Mouse (Mus musculus) C2C12 (cell line): Measurements from ENCODE around the gene Ddn. TPM values are rescaled to one million over a fixed set of nuclear protein-coding genes. Genes with fewer than 3 reads are reported as not detected.

ENCODE experiments used
- H3K27me3 ChIP-seq: one replicate; pipeline ENCODE4 v1.6.1; 2011; ENCODE audit not compliant: control insufficient read depth, insufficient read depth, insufficient read length
- H3K36me3 ChIP-seq: one replicate; pipeline ENCODE4 v1.6.1; 2011; ENCODE audit not compliant: control insufficient read depth, insufficient read depth
- H3K4me3 ChIP-seq: one replicate; pipeline ENCODE4 v1.5.1; 2011; ENCODE audit warnings: mild to moderate bottlenecking, control low read depth; ENCODE audit not compliant: poor library complexity, insufficient read depth, severe bottlenecking
- H3K79me2 ChIP-seq: one replicate; pipeline ENCODE4 v1.6.1; 2011; ENCODE audit not compliant: control insufficient read depth, insufficient read depth
- H3K79me3 ChIP-seq: one replicate; pipeline ENCODE4 v1.6.1; 2011; ENCODE audit warnings: low read depth, control low read depth
- H3ac ChIP-seq: one replicate; pipeline ENCODE3; 2011; ENCODE audit warnings: low read depth; ENCODE audit not compliant: control insufficient read depth, insufficient read length
- CEBPB ChIP-seq: IDR thresholded peaks from one replicate; pipeline ENCODE4 v1.6.1; 2011; ENCODE audit warnings: low read depth, mild to moderate bottlenecking, control low read depth, moderate library complexity
- CTCF ChIP-seq: IDR thresholded peaks from one replicate; pipeline ENCODE4 v1.5.1; 2011; ENCODE audit not compliant: control insufficient read depth, insufficient read depth, insufficient read length
- FOSL1 ChIP-seq: IDR thresholded peaks from one replicate; pipeline ENCODE4 v1.8.0; 2011; ENCODE audit warnings: mild to moderate bottlenecking, low read length; ENCODE audit not compliant: poor library complexity, insufficient read depth, severe bottlenecking
- MAX ChIP-seq: IDR thresholded peaks from one replicate; pipeline ENCODE4 v1.6.1; 2011; ENCODE audit warnings: mild to moderate bottlenecking, control low read depth
- MYOD1 ChIP-seq: IDR thresholded peaks from one replicate; pipeline ENCODE4 v1.6.1; 2011; ENCODE audit warnings: low read depth; ENCODE audit not compliant: control insufficient read depth, insufficient read length
- MYOG ChIP-seq: IDR thresholded peaks from one replicate; pipeline ENCODE4 v1.6.1; 2011; ENCODE audit not compliant: control insufficient read depth, insufficient read length; ENCODE audit errors: extremely low read depth
- USF1 ChIP-seq: IDR thresholded peaks from one replicate; pipeline ENCODE4 v1.6.1; 2011; ENCODE audit warnings: low read depth, mild to moderate bottlenecking, control low read depth, moderate library complexity
- polyA plus RNA-seq: library from polyadenylated mRNA; unstranded; fragments of >200 nt; fragmentation: generic; extraction: Trizol; gene quantifications from one replicate; pipeline ENCODE4 v1.2.1, GENCODE M21; 2012; ENCODE audit warnings: missing spikeins

Gene Ddn
- polyA plus RNA-seq, 1 experiment = 0.11 TPM

DNA sequence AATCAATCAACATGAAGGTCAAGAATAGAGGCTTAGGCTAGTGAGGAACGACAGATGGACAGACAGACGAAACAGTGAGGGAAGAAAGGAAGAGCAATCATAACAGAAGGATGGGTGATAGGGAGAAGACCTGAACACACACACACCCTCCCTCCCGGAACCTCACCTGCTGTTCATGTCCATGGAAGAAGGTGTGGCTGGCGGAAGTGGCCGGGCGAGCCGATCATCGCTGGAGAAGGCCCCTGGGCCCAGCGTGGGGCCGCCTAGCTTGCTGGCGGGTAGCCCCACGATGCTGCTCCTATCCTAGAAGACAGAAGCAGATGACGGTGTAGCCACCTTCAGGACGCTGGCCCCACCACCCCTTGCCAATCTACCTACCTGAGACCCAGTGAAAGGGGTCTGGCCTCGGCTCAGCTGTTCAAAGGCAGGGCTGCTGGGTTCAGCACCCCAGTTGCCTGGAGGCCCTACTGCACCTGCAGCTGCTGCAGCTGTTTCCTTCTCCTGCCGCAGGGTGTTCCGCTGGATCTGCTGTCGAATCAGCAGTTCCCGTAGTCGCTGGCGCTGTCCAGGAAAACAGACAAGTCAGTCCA lies 42.0 kb upstream of the Ddn start:
- H3ac ChIP-seq = no peak overlapping the region
- H3K27me3 ChIP-seq = no peaks in the 10 kb centered on the region
- H3K4me3 ChIP-seq = no peak overlapping the region
- H3K79me2 ChIP-seq = peaks cover 55% of the 10 kb centered on the region
- H3K36me3 ChIP-seq = peaks cover 100% of the 10 kb centered on the region
- TF ChIP-seq MYOG = no peak
- TF ChIP-seq FOSL1 = no peak
- peaks cover 5% of the 10 kb centered on the region for H3K79me3 ChIP-seq

DNA sequence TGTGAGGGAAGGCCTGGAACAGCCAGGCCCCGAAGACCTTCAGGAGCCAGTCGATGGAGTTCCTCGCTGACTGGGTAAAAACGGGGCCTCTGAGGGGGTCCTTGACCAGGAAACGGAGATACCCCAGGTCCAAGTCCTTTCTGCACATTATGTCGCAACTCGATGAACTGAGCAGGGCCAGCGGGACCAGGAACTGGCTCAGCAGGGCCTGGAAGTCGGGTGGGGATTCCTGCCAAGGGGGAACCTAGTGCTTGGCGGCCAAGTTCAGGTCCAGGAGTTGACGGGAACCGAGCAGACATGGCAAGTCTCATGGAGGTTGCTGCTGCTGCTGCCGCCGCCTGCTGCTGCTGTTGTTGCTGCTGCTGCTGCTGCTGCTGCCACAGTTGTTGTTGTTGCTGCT lies 41.4 kb upstream of the Ddn start:
- Histone ChIP-seq H3ac (no peak overlapping the region), H3K36me3 (peaks cover 100% of the 10 kb centered on the region), H3K27me3 (no peaks in the 10 kb centered on the region), H3K79me2 (peaks cover 55% of the 10 kb centered on the region), H3K79me3 (peaks cover 5% of the 10 kb centered on the region), H3K4me3 (no peak overlapping the region)
- TF ChIP-seq USF1 = no peak
- TF ChIP-seq MYOG = no peak
- no peak for TF ChIP-seq FOSL1
- TF ChIP-seq MYOD1 = no peak
- TF ChIP-seq CTCF = no peak
- no peak for TF ChIP-seq MAX

- no peaks in the 10 kb centered on the region for H3K27me3 ChIP-seq
- no peak overlapping the region for H3K4me3 ChIP-seq
- H3K36me3 ChIP-seq = peaks cover 100% of the 10 kb centered on the region
- peaks cover 5% of the 10 kb centered on the region for H3K79me3 ChIP-seq
- peaks cover 55% of the 10 kb centered on the region for H3K79me2 ChIP-seq
- no peak for TF ChIP-seq FOSL1
- TF ChIP-seq CEBPB = no peak
- TF ChIP-seq MAX = no peak
- no peak for TF ChIP-seq CTCF
- no peak for TF ChIP-seq MYOG
- TF ChIP-seq USF1 = no peak
- no peak for TF ChIP-seq MYOD1
- H3ac ChIP-seq = no peak overlapping the region
Observed at GRCm38 (mm10) chr15:98849956-98850600, 40.8 kb upstream of the Ddn start.

DNA sequence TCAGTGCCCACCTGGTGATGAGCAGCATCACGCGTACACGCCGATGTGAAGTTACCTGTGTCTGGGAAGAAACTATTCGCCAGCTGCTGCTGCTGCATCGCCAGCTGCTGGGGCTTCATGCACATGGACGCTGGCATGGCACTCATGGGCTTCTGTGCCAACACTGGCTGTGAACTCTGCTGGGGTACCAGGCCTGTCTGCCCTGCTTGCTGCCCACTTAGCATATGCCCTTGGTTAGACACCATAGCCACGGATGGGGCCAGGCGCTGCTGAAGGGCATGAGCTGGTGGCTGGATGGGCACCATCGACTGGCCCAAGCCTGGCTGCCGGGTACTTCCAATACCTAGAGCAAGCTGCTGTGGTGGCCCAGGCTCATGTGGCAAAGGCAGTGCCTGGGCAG lies 39.9 kb upstream of the Ddn start:
- H3K36me3 ChIP-seq = peaks cover 100% of the 10 kb centered on the region
- no peak overlapping the region for H3ac ChIP-seq
- peaks cover 5% of the 10 kb centered on the region for H3K79me3 ChIP-seq
- no peak overlapping the region for H3K4me3 ChIP-seq
- TF ChIP-seq USF1 (no peak), MYOD1 (no peak)
- H3K27me3 ChIP-seq = no peaks in the 10 kb centered on the region
- H3K79me2 ChIP-seq = peaks cover 60% of the 10 kb centered on the region

DNA sequence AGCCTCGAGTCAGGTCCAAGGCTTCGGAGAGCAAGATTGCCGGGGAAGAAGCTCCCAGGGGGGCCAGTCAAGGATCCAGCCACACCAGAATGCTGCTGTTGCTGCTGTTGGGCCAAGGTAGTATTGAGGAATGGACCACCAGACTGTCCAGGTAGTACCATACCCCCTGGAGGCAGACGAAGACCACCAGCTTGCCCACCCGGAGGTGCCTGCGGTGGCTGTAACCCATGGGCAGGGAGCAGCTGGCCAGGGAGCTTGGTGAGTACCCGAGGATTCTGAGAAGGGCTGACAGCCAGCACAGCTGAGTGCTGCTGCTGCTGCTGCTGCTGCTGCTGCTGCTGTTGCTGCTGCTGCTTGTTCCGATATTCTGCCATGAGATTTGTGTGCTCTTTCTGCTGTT lies 36.9 kb upstream of the Ddn start:
- peaks cover 100% of the 10 kb centered on the region for H3K36me3 ChIP-seq
- peaks cover 3% of the 10 kb centered on the region for H3K79me3 ChIP-seq
- H3K27me3 ChIP-seq = no peaks in the 10 kb centered on the region
- no peak for TF ChIP-seq MYOG
- no peak for TF ChIP-seq CTCF
- H3K79me2 ChIP-seq = peaks cover 55% of the 10 kb centered on the region
- no peak overlapping the region for H3ac ChIP-seq
- H3K4me3 ChIP-seq = no peak overlapping the region

DNA sequence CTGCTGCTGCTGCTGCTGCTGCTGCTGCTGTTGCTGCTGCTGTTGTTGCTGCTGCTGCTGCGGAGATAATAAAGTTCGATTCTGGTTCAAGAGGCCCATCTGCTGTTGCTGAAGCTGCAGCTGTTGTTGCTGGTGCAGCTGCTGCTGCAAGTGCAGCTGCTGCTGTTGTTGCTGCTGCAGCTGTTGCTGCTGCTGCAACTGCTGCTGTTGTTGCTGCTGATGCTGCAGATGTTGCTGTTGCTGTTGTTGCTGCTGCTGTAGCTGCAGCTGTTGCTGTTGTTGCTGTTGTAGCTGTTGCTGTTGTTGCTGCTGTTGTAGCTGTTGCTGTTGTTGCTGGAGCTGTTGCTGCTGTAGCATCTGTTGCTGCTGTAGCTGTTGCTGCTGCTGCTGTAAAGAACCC lies 35.9 kb upstream of the Ddn start:
- H3K36me3 ChIP-seq = peaks cover 100% of the 10 kb centered on the region
- H3K4me3 ChIP-seq = no peak overlapping the region
- H3K27me3 ChIP-seq = no peaks in the 10 kb centered on the region
- peaks cover 46% of the 10 kb centered on the region for H3K79me2 ChIP-seq
- H3K79me3 ChIP-seq = peaks cover 3% of the 10 kb centered on the region
- no peak for TF ChIP-seq CEBPB
- peak; percentile 71 for TF ChIP-seq MYOD1
- no peak overlapping the region for H3ac ChIP-seq
